Mouse (Mus musculus): ENCODE data around the gene Cd81. TPM values are rescaled to one million over a fixed set of nuclear protein-coding genes. Genes with fewer than 3 reads are reported as not detected.

Gene Cd81
- polyA plus RNA-seq, 1 experiment from 2014 or later, result 765 TPM

DNA sequence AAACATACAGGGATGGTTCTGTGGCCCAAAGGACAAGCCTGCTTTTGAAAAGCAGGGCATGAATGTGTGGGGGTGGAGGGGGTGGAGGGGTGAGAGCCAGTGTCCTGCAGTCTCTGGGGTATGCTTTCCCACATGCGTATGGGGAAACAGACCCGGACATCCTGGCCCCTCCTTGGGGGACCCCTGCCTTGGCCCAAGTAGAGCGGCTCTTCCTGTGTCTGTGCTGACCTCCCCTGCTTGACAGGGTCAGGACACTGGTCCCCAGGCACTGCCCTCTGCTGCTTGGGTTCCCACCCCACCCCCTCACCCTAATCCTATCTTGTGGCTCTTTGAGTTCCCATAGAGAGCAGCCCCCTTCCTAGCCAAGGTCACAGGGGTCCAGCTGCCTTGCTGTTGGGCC, 57.2 kb downstream of the Cd81 start:
- H3K4me1 ChIP-seq (replicated peaks; ENCODE audit: control insufficient read depth, insufficient read depth, low read length), result peaks cover 20% of the 10 kb centered on the region
- H3K4me3 ChIP-seq (ENCODE audit: low read length), result no peak overlapping the region
- H3K27me3 ChIP-seq (ENCODE audit: control insufficient read depth, insufficient read depth, low read depth, low read length), result peaks cover 38% of the 10 kb centered on the region
- peak overlapping the region; percentile 39 for H3K4me2 ChIP-seq (ENCODE audit: low read depth, low read length)
- ATAC-seq (ENCODE audit: low read depth), result no peak
- 49% methylated on average over 3 of the region's 3 CpGs for WGBS
- H3K36me3 ChIP-seq (ENCODE audit: control insufficient read depth, insufficient read depth, low read length), result no peaks in the 10 kb centered on the region
- peak overlapping the region; percentile 85 for H3K27ac ChIP-seq (ENCODE audit: low read length)
- H3K9ac ChIP-seq (ENCODE audit: low read length), result no peak overlapping the region
- H3K9me3 ChIP-seq (ENCODE audit: control insufficient read depth, low read length), result no peaks in the 10 kb centered on the region

DNA sequence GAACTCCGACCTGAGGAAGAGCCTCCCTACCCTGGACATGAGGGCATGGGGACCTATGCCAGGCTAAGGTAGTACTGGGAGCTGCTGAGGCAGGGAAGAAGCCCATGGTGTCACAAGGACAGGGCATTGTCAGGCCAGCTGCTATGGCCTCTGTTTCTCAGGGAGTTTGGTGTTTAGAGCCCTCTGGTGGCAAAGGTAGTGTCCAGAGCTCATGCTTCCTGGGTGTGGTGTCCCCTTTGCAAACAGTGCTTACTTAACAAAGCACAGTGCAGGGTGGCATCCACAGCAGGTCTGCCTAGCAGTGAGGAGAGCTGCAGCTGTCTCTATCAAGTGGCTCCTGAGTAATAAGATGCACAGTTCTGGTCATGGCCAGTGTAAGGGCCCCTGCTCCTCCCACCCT, 58.3 kb downstream of the Cd81 start:
- Histone ChIP-seq H3K4me1 (replicated peaks; ENCODE audit: control insufficient read depth, insufficient read depth, low read length) (peaks cover 20% of the 10 kb centered on the region), H3K36me3 (ENCODE audit: control insufficient read depth, insufficient read depth, low read length) (no peaks in the 10 kb centered on the region), H3K27me3 (ENCODE audit: control insufficient read depth, insufficient read depth, low read depth, low read length) (peaks cover 29% of the 10 kb centered on the region), H3K27ac (ENCODE audit: low read length) (no peak overlapping the region), H3K4me3 (ENCODE audit: low read length) (no peak overlapping the region), H3K9me3 (ENCODE audit: control insufficient read depth, low read length) (no peaks in the 10 kb centered on the region), H3K4me2 (ENCODE audit: low read depth, low read length) (no peak overlapping the region), H3K9ac (ENCODE audit: low read length) (no peak overlapping the region)
- no peak for ATAC-seq (ENCODE audit: low read depth)
- WGBS, result 73% methylated on average over 1 of the region's 1 CpGs

DNA sequence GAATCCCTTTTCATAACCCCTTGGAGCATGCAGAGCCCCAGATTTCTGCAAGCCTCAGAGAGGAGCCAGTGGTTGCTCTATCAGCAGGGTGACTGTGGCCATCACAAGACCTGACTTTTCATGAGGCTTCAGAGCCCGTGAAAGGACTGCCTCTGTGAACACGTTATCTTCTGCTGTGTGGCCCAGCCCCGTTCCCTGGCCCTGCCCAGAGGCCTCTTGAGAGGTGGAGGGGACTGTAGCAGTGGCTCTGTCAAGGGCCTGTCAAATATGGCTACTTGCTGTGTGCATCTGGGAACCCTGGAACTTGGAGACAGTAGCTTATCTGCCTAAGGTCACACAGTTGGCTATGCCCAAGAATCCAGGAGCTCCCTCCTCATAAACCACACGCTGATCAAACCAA, 59.2 kb downstream of the Cd81 start:
- ATAC-seq (ENCODE audit: low read depth), result no peak
- H3K27me3 ChIP-seq (ENCODE audit: control insufficient read depth, insufficient read depth, low read depth, low read length), result peaks cover 20% of the 10 kb centered on the region
- no peaks in the 10 kb centered on the region for H3K9me3 ChIP-seq (ENCODE audit: control insufficient read depth, low read length)
- peaks cover 19% of the 10 kb centered on the region for H3K4me1 ChIP-seq (replicated peaks; ENCODE audit: control insufficient read depth, insufficient read depth, low read length)
- H3K4me2 ChIP-seq (ENCODE audit: low read depth, low read length), result no peak overlapping the region
- 35% methylated on average over 4 of the region's 4 CpGs for WGBS
- no peak overlapping the region for H3K9ac ChIP-seq (ENCODE audit: low read length)
- H3K36me3 ChIP-seq (ENCODE audit: control insufficient read depth, insufficient read depth, low read length), result no peaks in the 10 kb centered on the region
- H3K4me3 ChIP-seq (ENCODE audit: low read length), result no peak overlapping the region
- H3K27ac ChIP-seq (ENCODE audit: low read length), result no peak overlapping the region

DNA sequence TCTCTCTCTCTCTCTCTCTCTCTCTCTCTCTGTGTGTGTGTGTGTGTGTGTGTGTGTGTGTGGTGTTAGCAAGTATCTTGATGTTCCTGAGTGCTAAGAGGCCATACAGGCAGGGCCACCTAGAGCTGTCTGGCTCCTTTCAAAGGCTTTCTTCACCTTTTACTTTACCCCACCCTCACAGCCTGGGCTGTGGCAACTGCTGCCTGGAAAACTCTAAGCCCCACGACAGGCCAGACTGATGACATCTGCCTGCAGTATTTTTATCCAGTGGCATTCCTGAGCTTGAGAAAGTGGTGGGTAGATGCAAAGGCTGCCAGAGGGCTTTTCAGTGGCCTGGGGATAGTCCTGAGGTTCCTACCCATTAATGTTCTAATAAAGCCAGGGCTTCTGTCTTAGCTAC, 59.9 kb downstream of the Cd81 start:
- Histone ChIP-seq H3K4me2 (ENCODE audit: low read depth, low read length) (no peak overlapping the region), H3K27me3 (ENCODE audit: control insufficient read depth, insufficient read depth, low read depth, low read length) (peaks cover 13% of the 10 kb centered on the region), H3K4me3 (ENCODE audit: low read length) (no peak overlapping the region), H3K27ac (ENCODE audit: low read length) (no peak overlapping the region), H3K9me3 (ENCODE audit: control insufficient read depth, low read length) (no peaks in the 10 kb centered on the region), H3K9ac (ENCODE audit: low read length) (no peak overlapping the region), H3K4me1 (replicated peaks; ENCODE audit: control insufficient read depth, insufficient read depth, low read length) (peaks cover 14% of the 10 kb centered on the region), H3K36me3 (ENCODE audit: control insufficient read depth, insufficient read depth, low read length) (no peaks in the 10 kb centered on the region)
- 14% methylated on average over 1 of the region's 1 CpGs for WGBS
- no peak for ATAC-seq (ENCODE audit: low read depth)

DNA sequence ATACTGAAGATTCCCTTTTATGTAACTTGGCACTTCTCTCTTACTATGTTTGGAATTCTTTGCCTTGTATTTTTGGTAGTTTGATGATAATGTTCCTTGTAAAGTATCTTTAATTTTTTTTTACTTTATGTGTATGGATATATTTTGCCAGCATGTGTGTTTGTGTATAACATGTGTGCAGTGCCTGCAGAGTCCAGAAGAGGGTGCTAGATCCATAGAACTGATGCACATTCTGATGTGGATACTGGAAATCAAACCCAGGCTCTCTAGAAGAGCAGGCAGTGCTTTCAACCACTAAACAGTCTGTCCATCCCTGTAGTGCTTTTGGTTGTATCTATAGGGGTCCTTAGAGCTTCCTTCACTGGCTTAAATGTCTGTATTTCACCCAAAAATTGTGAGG, 62.2 kb downstream of the Cd81 start:
- Histone ChIP-seq H3K9ac (ENCODE audit: low read length) (no peak overlapping the region), H3K9me3 (ENCODE audit: control insufficient read depth, low read length) (no peaks in the 10 kb centered on the region), H3K36me3 (ENCODE audit: control insufficient read depth, insufficient read depth, low read length) (no peaks in the 10 kb centered on the region), H3K27me3 (ENCODE audit: control insufficient read depth, insufficient read depth, low read depth, low read length) (no peaks in the 10 kb centered on the region; the same call in 1 of the 2 replicates), H3K4me3 (ENCODE audit: low read length) (no peak overlapping the region), H3K27ac (ENCODE audit: low read length) (no peak overlapping the region), H3K4me1 (replicated peaks; ENCODE audit: control insufficient read depth, insufficient read depth, low read length) (peaks cover 10% of the 10 kb centered on the region), H3K4me2 (ENCODE audit: low read depth, low read length) (no peak overlapping the region)
- no peak for ATAC-seq (ENCODE audit: low read depth)

DNA sequence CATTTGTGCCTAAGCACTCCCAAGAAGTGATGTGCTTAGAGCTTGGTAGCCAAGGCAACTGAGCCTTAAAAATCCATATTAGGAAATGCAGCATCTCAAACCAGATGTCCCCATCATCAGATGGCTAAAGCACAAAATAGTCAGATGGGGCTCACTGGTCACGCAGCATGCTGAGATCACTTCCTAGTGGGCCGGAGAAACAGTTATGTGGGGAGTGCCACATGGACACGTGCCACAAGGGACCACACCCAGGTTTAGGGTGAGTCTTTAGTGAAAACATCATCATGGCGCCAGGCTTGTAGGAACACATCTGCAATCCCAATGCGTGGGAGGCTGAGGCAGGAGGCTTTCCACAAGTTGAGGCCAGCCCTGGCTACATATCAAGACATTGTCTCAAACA, 64.0 kb downstream of the Cd81 start:
- Histone ChIP-seq H3K9ac (ENCODE audit: low read length) (no peak overlapping the region), H3K9me3 (ENCODE audit: control insufficient read depth, low read length) (no peaks in the 10 kb centered on the region), H3K4me1 (replicated peaks; ENCODE audit: control insufficient read depth, insufficient read depth, low read length) (peaks cover 20% of the 10 kb centered on the region), H3K27ac (ENCODE audit: low read length) (no peak overlapping the region), H3K36me3 (ENCODE audit: control insufficient read depth, insufficient read depth, low read length) (no peaks in the 10 kb centered on the region), H3K27me3 (ENCODE audit: control insufficient read depth, insufficient read depth, low read depth, low read length) (no peaks in the 10 kb centered on the region), H3K4me3 (ENCODE audit: low read length) (no peak overlapping the region), H3K4me2 (ENCODE audit: low read depth, low read length) (no peak overlapping the region)
- WGBS, result 80% methylated on average over 5 of the region's 5 CpGs
- no peak for ATAC-seq (ENCODE audit: low read depth)

Other genes starting within 250 kb of the Cd81 start
- 1.1 and 1.9 TPM in 2 replicates for gene Th, start 121.6 kb upstream of the Cd81 start, polyA plus RNA-seq (2015; fragmentation: Nextera tagmentation; extraction: Ambion mirVana)
- gene Ascl2, start 83.5 kb upstream of the Cd81 start, polyA plus RNA-seq (2015; fragmentation: Nextera tagmentation; extraction: Ambion mirVana), result 3.2 and 3.4 TPM in 2 replicates
- 2.6 and 3.3 TPM in 2 replicates for gene Tspan32, start 47.7 kb upstream of the Cd81 start, polyA plus RNA-seq (2015; fragmentation: Nextera tagmentation; extraction: Ambion mirVana)
- 98.9 and 100 TPM in 2 replicates for gene Tssc4, start 16.5 kb downstream of the Cd81 start, polyA plus RNA-seq (2015; fragmentation: Nextera tagmentation; extraction: Ambion mirVana)
- 3.9 and 4.8 TPM in 2 replicates for gene Trpm5, start 41.9 kb downstream of the Cd81 start, polyA plus RNA-seq (2015; fragmentation: Nextera tagmentation; extraction: Ambion mirVana)
- 7.1 and 9.6 TPM in 2 replicates for gene Kcnq1, start 53.6 kb downstream of the Cd81 start, polyA plus RNA-seq (2015; fragmentation: Nextera tagmentation; extraction: Ambion mirVana)